Mouse (Mus musculus) heart, postnatal 0 days (tissue): Measurements from ENCODE around the gene Dpp4. TPM values are rescaled to one million over a fixed set of nuclear protein-coding genes. Genes with fewer than 3 reads are reported as not detected.

ENCODE experiments used
- ATAC-seq: fragments of 200-750 bp; cut with Nextera tagmentation; 2 replicates; pipeline ENCODE4 v1.8.0; 2017; ENCODE audit warnings: low read depth, moderate number of reproducible peaks, moderate library complexity; ENCODE audit not compliant: insufficient read depth
- DNase-seq: peaks from one replicate; pipeline ENCODE4 v3.0.0-alpha.2; 2016; ENCODE audit warnings: low spot score
- H3K27ac ChIP-seq: fragments of 300-500 bp; sonication (generic); 2 replicates; pipeline ENCODE4 v1.5.1; 2014; ENCODE audit warnings: low read depth, mild to moderate bottlenecking
- H3K27me3 ChIP-seq: fragments of 300-500 bp; sonication (generic); 2 replicates; pipeline ENCODE4 v1.6.1; 2014; ENCODE audit warnings: low read length, mixed read lengths; ENCODE audit not compliant: control insufficient read depth, insufficient read depth
- H3K36me3 ChIP-seq: fragments of 300-500 bp; sonication (generic); replicated peaks from 2 replicates; pipeline ENCODE4 v1.6.1; 2014; ENCODE audit warnings: low read length, mixed read lengths; ENCODE audit not compliant: control insufficient read depth, insufficient read depth
- H3K4me1 ChIP-seq: fragments of 300-500 bp; sonication (generic); 2 replicates; pipeline ENCODE4 v1.6.1; 2014; ENCODE audit warnings: antibody characterized with exemption; ENCODE audit not compliant: control insufficient read depth, insufficient read depth
- H3K4me2 ChIP-seq: fragments of 300-500 bp; sonication (generic); 2 replicates; pipeline ENCODE4 v1.6.1; 2014; ENCODE audit warnings: low read depth, mild to moderate bottlenecking, low read length, moderate library complexity
- H3K4me3 ChIP-seq: fragments of 300-500 bp; sonication (generic); 2 replicates; pipeline ENCODE4 v1.5.1; 2014; ENCODE audit warnings: low read depth, low read length
- H3K9ac ChIP-seq: fragments of 300-500 bp; sonication (generic); replicated peaks from 2 replicates; pipeline ENCODE4 v1.6.1; 2014; ENCODE audit warnings: low read depth, low read length, mixed read lengths
- H3K9me3 ChIP-seq: fragments of 300-500 bp; sonication (generic); replicated peaks from 2 replicates; pipeline ENCODE4 v1.6.1; 2016; ENCODE audit warnings: low read length; ENCODE audit not compliant: control insufficient read depth
- CTCF ChIP-seq: IDR thresholded peaks from 2 replicates; pipeline ENCODE4 v1.5.1; 2016; ENCODE audit warnings: antibody characterized with exemption, control low read depth, low read depth
- EP300 ChIP-seq: IDR thresholded peaks from 2 replicates; pipeline ENCODE4 v1.6.1; 2016; ENCODE audit warnings: antibody characterized with exemption, low read depth
- WGBS: fragments of 180-500 bp; shearing (Covaris S2); extraction: QIAGEN DNeasy Blood & Tissue Kit; methylation state at CpG from one replicate; pipeline ENCODE4 v1.1.7; 2014; 5-methylcytosine and 5-hydroxymethylcytosine counted together
- polyA plus RNA-seq: library from polyadenylated mRNA; unstranded; fragments of >200 nt; fragmentation: Nextera tagmentation; extraction: Ambion mirVana; gene quantifications from 2 replicates; pipeline ENCODE4 v1.2.1, GENCODE M21; 2015
- total RNA-seq: library from RNA; depleted of rRNA; stranded (reverse); fragments of >200 nt; gene quantifications from 2 replicates; pipeline ENCODE4 v1.2.3, GENCODE M21; 2014; ENCODE audit warnings: low replicate concordance

The Dpp4 gene
- total and polyA plus RNA-seq, 2 experiments from 2014 or later = 5.2 to 10.4 TPM

DNA sequence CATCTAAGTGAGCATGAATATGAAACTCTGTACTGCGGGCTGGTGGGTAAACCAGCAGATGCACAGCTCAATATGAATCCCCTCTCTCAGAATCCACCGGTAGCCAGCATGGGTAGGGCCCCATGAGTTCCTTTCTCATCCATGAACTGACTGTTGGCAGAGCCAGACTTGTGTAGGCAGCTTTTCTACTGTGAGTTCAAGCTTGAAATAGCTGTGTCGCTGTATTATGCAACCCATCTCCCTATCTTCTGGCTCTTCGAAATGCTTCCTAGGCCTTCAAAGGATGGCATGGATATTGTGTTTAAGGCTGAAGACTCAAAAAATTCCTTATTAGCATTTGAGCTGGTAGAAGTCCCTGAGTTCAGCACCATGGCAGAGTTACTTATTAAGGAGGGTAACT, 23.2 kb downstream of the Dpp4 start:
- ATAC-seq (no peak), DNase-seq (no peak)
- H3K9ac ChIP-seq = no peak overlapping the region
- H3K9me3 ChIP-seq = no peaks in the 10 kb centered on the region
- H3K4me1 ChIP-seq = no peaks in the 10 kb centered on the region
- H3K27me3 ChIP-seq = no peaks in the 10 kb centered on the region
- no peak for TF ChIP-seq EP300
- no peak for TF ChIP-seq CTCF
- no peak overlapping the region for H3K4me3 ChIP-seq
- H3K27ac ChIP-seq = no peak overlapping the region
- no peaks in the 10 kb centered on the region for H3K36me3 ChIP-seq
- no peak overlapping the region for H3K4me2 ChIP-seq
- WGBS = 84% methylated on average over 4 of the region's 4 CpGs

DNA sequence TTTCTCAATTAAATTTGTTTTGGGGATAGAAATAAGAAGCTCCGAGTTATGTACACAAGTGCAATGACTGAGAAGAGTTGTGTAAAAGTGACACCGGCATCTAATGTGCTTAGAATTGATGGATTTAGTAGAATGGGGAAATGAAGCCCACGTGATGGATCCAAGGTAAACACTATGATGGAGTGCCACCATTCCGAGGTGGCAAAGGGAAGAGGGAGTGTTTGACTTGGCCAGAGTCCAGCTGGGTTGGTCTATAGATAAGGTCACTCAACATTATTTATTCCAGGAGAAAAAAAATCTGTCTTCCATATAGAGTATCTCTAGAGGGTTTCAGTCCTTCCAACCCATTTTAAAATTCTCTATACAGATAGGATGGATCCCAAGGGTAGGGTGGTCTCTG, 28.8 kb downstream of the Dpp4 start:
- Histone ChIP-seq H3K9ac (no peak overlapping the region), H3K4me1 (no peaks in the 10 kb centered on the region), H3K4me2 (no peak overlapping the region), H3K27ac (no peak overlapping the region), H3K4me3 (no peak overlapping the region), H3K9me3 (no peaks in the 10 kb centered on the region), H3K27me3 (no peaks in the 10 kb centered on the region), H3K36me3 (no peaks in the 10 kb centered on the region)
- TF ChIP-seq CTCF (no peak), EP300 (no peak)
- WGBS = 49% methylated on average over 4 of the region's 4 CpGs
- DNase-seq (no peak), ATAC-seq (no peak)

DNA sequence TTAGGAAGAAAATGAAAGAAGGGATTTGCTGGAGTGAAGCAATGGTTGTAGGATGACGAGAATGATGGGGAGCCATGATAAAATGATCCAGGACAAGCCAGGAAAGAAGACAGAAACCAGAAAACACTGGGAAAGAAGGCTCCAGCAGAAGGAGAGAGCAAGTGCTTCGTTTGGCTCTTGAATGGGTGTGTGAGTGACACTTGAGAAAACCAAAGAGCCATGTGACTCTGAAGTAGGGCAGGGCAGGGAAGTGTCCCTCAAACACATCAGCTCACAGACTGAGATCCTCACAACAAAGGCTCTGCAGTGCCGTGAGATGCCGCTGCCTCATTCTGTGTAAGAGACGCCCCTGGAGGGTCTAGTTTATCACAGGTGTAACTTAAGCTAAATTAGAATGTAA, 29.6 kb downstream of the Dpp4 start:
- H3K9me3 ChIP-seq = no peaks in the 10 kb centered on the region

DNA sequence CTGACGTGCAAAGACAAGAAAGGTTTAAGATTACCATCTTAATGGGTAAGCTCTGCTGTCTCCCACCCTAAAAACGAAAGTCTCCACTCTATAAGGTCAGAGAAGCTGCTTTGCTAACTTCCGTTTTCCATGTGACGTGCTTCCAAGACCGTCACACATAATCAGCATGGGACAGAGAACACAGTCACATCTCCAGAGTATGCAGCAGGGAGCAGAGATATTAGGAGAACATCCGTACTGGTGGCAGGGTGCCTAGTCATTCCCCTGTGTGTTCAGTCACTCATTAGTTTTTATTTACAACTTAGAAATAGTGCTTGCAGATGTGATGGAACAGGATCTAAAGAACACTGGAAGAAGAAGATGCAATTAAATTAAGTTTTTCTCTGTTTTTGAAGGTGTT, 30.3 kb downstream of the Dpp4 start:
- no peaks in the 10 kb centered on the region for H3K4me1 ChIP-seq
- no peak overlapping the region for H3K4me2 ChIP-seq
- H3K27me3 ChIP-seq = no peaks in the 10 kb centered on the region
- ATAC-seq = no peak
- TF ChIP-seq CTCF = no peak
- no peak for TF ChIP-seq EP300
- 56% methylated on average over 6 of the region's 6 CpGs for WGBS
- no peak overlapping the region for H3K9ac ChIP-seq
- H3K36me3 ChIP-seq = no peaks in the 10 kb centered on the region
- H3K27ac ChIP-seq = no peak overlapping the region
- no peak for DNase-seq
- no peaks in the 10 kb centered on the region for H3K9me3 ChIP-seq
- no peak overlapping the region for H3K4me3 ChIP-seq

More for the DNA sequence above, 29.6 kb downstream of the Dpp4 start:
- Histone ChIP-seq H3K9ac (no peak overlapping the region), H3K4me3 (no peak overlapping the region), H3K4me2 (no peak overlapping the region), H3K27ac (no peak overlapping the region), H3K4me1 (no peaks in the 10 kb centered on the region), H3K36me3 (no peaks in the 10 kb centered on the region), H3K27me3 (no peaks in the 10 kb centered on the region)
- TF ChIP-seq CTCF = no peak
- no peak for TF ChIP-seq EP300
- DNase-seq (no peak), ATAC-seq (no peak)
- 60% methylated on average over 5 of the region's 5 CpGs for WGBS

DNA sequence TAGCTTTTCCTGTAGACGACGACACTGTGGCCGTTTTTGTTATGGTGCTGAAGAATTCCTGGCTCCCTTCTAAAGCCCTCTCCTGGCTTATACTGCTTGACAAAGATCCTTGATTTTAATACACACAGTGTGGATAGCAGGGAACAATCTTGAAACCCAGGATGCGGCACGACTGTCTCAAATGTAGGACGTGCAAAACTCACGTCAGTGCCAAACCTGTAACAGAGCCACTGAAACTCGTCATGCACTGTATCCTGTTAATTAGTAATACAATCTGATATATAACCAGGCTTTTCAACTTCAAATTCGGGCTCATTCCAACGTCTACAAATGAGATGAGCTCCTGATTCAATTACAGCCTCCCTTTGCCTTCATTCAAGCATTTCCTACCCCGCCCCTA, 38.3 kb downstream of the Dpp4 start:
- no peak overlapping the region for H3K4me3 ChIP-seq
- no peaks in the 10 kb centered on the region for H3K27me3 ChIP-seq
- no peaks in the 10 kb centered on the region for H3K9me3 ChIP-seq
- no peaks in the 10 kb centered on the region for H3K4me1 ChIP-seq
- no peak overlapping the region for H3K9ac ChIP-seq
- H3K36me3 ChIP-seq = no peaks in the 10 kb centered on the region
- TF ChIP-seq EP300 (no peak), CTCF (no peak)
- ATAC-seq (no peak), DNase-seq (no peak)
- no peak overlapping the region for H3K4me2 ChIP-seq
- no peak overlapping the region for H3K27ac ChIP-seq
- WGBS = 73% methylated on average over 11 of the region's 11 CpGs

DNA sequence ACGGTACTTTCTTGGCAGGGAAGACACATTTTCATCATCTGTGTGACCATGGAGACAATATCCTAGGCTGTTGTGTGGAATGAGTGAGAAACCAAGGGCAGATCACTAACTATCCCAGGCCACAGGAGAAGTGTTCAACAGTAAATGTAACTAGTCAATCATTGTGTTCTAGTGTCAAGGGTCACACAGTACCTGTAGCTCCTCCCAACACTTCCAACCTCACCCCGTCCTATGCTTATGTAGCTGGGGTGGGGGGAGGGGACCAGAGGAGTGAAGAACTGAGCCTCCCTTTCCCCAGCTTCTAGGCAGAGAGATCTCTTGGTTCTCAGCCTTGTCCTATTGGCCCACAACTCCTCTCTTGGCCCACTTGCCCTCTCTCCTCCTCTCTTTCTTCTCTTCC, 42.0 kb downstream of the Dpp4 start:
- TF ChIP-seq CTCF = no peak
- TF ChIP-seq EP300 = no peak
- H3K4me2 ChIP-seq = no peak overlapping the region
- ATAC-seq (no peak), DNase-seq (no peak)
- no peak overlapping the region for H3K4me3 ChIP-seq
- no peaks in the 10 kb centered on the region for H3K27me3 ChIP-seq
- H3K27ac ChIP-seq = no peak overlapping the region
- 80% methylated on average over 2 of the region's 2 CpGs for WGBS
- H3K9me3 ChIP-seq = no peaks in the 10 kb centered on the region
- H3K36me3 ChIP-seq = no peaks in the 10 kb centered on the region
- H3K9ac ChIP-seq = no peak overlapping the region
- H3K4me1 ChIP-seq = no peaks in the 10 kb centered on the region
